Mouse (Mus musculus): ENCODE measurements around the gene Zmat3.

DNA sequence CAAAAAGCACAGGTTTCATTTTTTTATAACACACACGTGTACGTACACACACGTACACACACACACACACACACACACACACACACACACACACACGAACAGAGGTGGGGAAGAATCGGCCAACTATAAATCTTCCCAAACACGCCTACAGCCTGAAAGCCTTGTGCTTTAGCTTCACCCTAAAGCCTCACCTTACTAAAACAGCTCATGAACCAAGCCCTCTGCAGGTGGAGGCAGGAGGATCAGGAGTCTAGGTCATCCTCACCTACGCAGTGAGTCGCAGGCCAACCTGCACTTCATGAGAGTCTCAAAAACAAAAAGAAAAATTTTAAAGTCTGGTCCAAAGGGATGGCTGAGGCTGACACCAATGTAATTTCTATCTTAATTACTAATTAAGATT, 6.7 kb upstream of the Zmat3 start:
- TF ChIP-seq CTCF (IDR thresholded peaks at IDR 0.05; ENCODE audit: low read depth, low read length) (no peak), POLR2A (IDR thresholded peaks at IDR 0.05; ENCODE audit: insufficient read depth, low read length) (no peak), EP300 (IDR thresholded peaks at IDR 0.05; ENCODE audit: insufficient read depth, low read depth, low read length) (no peak)
